ENCODE assay signal across 18 mouse cellular contexts in the genomic region with DNA sequence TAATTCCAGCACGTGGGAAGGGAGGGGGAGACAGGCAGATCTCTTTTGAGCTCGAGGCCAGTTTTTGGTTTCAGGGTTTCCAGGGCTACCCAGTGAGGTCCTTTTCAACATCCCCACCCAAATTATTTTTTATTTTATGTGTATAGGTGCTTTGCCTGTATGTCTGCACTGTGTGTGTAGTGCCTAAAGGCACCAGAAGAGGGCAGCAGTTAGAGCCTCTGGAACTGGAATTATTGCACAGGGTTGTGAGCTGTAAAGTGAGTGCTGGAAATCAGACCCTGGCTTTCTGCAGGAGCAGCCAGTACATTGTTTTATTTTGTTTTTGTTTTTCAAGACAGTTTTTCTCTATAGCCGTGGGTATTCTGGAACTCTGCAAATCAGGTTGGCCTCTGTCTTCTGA. TPM values are rescaled to one million over a fixed set of nuclear protein-coding genes. Genes with fewer than 3 reads are reported as not detected.
DNase-seq lines count a peak whose midpoint lies in the region; ATAC-seq and TF ChIP-seq lines count a peak whose summit lies in the region.
"Had no signal": no experiment of that assay in that cellular context is flagged by ENCODE, and none has a peak within 500 bp of the region (broad histone marks: within the 10 kb centered on the region; RNA-seq: fewer than 3 reads in every experiment).

No protein-coding gene starts in this region.

- no peak for TF ChIP-seq POLR2A in MEL (IDR thresholded peaks at IDR 0.05; ENCODE audit: control insufficient read depth in 1 of 2, insufficient read depth in 1 of 2, low read depth in 1 of 2, low read length in 2 of 2, poor library complexity in 1 of 2)

- peaks cover 18% of the 10 kb centered on the region for H3K79me2 ChIP-seq in MEL (ENCODE audit: control insufficient read depth, insufficient read depth, low read length, poor library complexity)

- H3K27me3 ChIP-seq in intestine, postnatal 0 days (replicated peaks; ENCODE audit: control insufficient read depth, insufficient read depth, low read length): no peaks in the 10 kb centered on the region
- no peaks in the 10 kb centered on the region for H3K27me3 ChIP-seq in intestine, embryonic 16.5 days (replicated peaks; ENCODE audit: control insufficient read depth, insufficient read depth, low read length)
- no peaks in the 10 kb centered on the region for H3K27me3 ChIP-seq in midbrain, embryonic 11.5 days (ENCODE audit: control insufficient read depth, insufficient read depth, low read length)
- H3K27me3 ChIP-seq in midbrain, embryonic 10.5 days (ENCODE audit: low read depth, poor library complexity, severe bottlenecking): no peaks in the 10 kb centered on the region
- H3K27me3 ChIP-seq in MEL (ENCODE audit: control insufficient read depth in 1 of 2, insufficient read depth in 2 of 2, low read length in 2 of 2): no peaks in the 10 kb centered on the region
- H3K27me3 ChIP-seq in splenic B cell, adult 2 months (ENCODE audit: control insufficient read depth, insufficient read depth, low read length, poor library complexity, severe bottlenecking): no peaks in the 10 kb centered on the region

- H3K36me3 ChIP-seq in intestine, postnatal 0 days (ENCODE audit: control insufficient read depth, insufficient read depth): no peaks in the 10 kb centered on the region
- H3K36me3 ChIP-seq in intestine, embryonic 16.5 days (ENCODE audit: control insufficient read depth, insufficient read depth, low read length): peaks cover 6% of the 10 kb centered on the region
- no peaks in the 10 kb centered on the region for H3K36me3 ChIP-seq in midbrain, embryonic 11.5 days (ENCODE audit: control insufficient read depth, insufficient read depth, low read length)
- H3K36me3 ChIP-seq in midbrain, embryonic 10.5 days: peaks cover 81% of the 10 kb centered on the region
- peaks cover 0 to 10% of the 10 kb centered on the region in 2 experiments; a peak in 2 of 4 replicates for H3K36me3 ChIP-seq in MEL (ENCODE audit: control insufficient read depth in 1 of 2, insufficient read depth in 2 of 2, low read length in 2 of 2)
- H3K36me3 ChIP-seq in splenic B cell, adult 2 months (ENCODE audit: control insufficient read depth, insufficient read depth, low read length, poor library complexity, severe bottlenecking): no peaks in the 10 kb centered on the region

- no peak for TF ChIP-seq RAD21 in MEL (IDR thresholded peaks at IDR 0.05; ENCODE audit: low read depth, low read length)

- H3K27ac ChIP-seq in intestine, postnatal 0 days (ENCODE audit: low read depth, low read length): no peak overlapping the region
- no peak overlapping the region for H3K27ac ChIP-seq in intestine, embryonic 16.5 days (ENCODE audit: low read length)
- H3K27ac ChIP-seq in midbrain, embryonic 11.5 days (ENCODE audit: low read depth, low read length): no peak overlapping the region
- no peak overlapping the region for H3K27ac ChIP-seq in midbrain, embryonic 10.5 days (replicated peaks)
- H3K27ac ChIP-seq in MEL (ENCODE audit: control insufficient read depth, low read depth, low read length): no peak overlapping the region
- H3K27ac ChIP-seq: heart, embryonic 10.5 days had no signal

- no peaks in the 10 kb centered on the region for H3K9me3 ChIP-seq in intestine, postnatal 0 days (ENCODE audit: control insufficient read depth)
- no peaks in the 10 kb centered on the region for H3K9me3 ChIP-seq in intestine, embryonic 16.5 days (ENCODE audit: control insufficient read depth, low read length)
- H3K9me3 ChIP-seq in midbrain, embryonic 11.5 days (ENCODE audit: control insufficient read depth, low read length): no peaks in the 10 kb centered on the region
- peaks cover 7% of the 10 kb centered on the region; the same call in 1 of the 2 replicates for H3K9me3 ChIP-seq in midbrain, embryonic 10.5 days (replicated peaks)
- no peaks in the 10 kb centered on the region for H3K9me3 ChIP-seq in MEL (replicated peaks; ENCODE audit: insufficient read depth, low read length)
- H3K9me3 ChIP-seq: heart, embryonic 10.5 days had no signal

- no peak overlapping the region for H3K4me2 ChIP-seq in intestine, postnatal 0 days (replicated peaks; ENCODE audit: low read depth)
- H3K4me2 ChIP-seq in intestine, embryonic 16.5 days (ENCODE audit: low read depth, low read length): no peak overlapping the region
- no peak overlapping the region for H3K4me2 ChIP-seq in midbrain, embryonic 11.5 days

- H3K4me3 ChIP-seq in intestine, postnatal 0 days (ENCODE audit: low read depth, low read length): no peak overlapping the region
- H3K4me3 ChIP-seq in intestine, embryonic 16.5 days (ENCODE audit: low read length): no peak overlapping the region
- no peak overlapping the region for H3K4me3 ChIP-seq in midbrain, embryonic 11.5 days (ENCODE audit: low read depth, low read length)
- H3K4me3 ChIP-seq in midbrain, embryonic 10.5 days: no peak overlapping the region
- H3K4me3 ChIP-seq in MEL (ENCODE audit: control insufficient read depth in 1 of 2, insufficient read depth in 1 of 2, low read depth in 2 of 2, low read length in 2 of 2): no peak overlapping the region
- H3K4me3 ChIP-seq: heart, embryonic 10.5 days; myocyte had no signal

- DNase-seq in midbrain, embryonic 11.5 days (ENCODE audit: low spot score, missing footprints): peak; percentile 56
- DNase-seq in midbrain, embryonic 10.5 days (ENCODE audit: low spot score): no peak
- peak; percentile 53 for DNase-seq in MEL (ENCODE audit: low read depth, low spot score)
- DNase-seq in splenic B cell, adult 2 months (ENCODE audit: low read depth, low spot score): peak; percentile 29
- no peak for DNase-seq in gastrocnemius, postnatal 25 days
- no peak for DNase-seq in heart, postnatal 10 days
- DNase-seq: adrenal gland, adult 8-10 months; cerebellum, adult 2 months; kidney, postnatal 10 days; layer of hippocampus, adult 9-11 months; liver; lung, postnatal 14 days had no signal

- WGBS in intestine, postnatal 0 days: 98% methylated on average over 3 of the region's 3 CpGs
- over 99% methylated on average over 3 of the region's 3 CpGs for WGBS in intestine, embryonic 16.5 days
- 96% methylated on average over 3 of the region's 3 CpGs for WGBS in midbrain, embryonic 11.5 days
- WGBS in midbrain, embryonic 10.5 days: over 99% methylated on average over 3 of the region's 3 CpGs

- TF ChIP-seq EP300 in MEL (IDR thresholded peaks at IDR 0.05; ENCODE audit: low read depth in 1 of 2, low read length in 2 of 2): no peak

- H3K4me1 ChIP-seq in intestine, postnatal 0 days (replicated peaks; ENCODE audit: control insufficient read depth, insufficient read depth, low read length): 0 out of 2 replicates have a peak, but pooled peaks cover 3% of the 10 kb centered on the region
- H3K4me1 ChIP-seq in intestine, embryonic 16.5 days (ENCODE audit: control insufficient read depth, insufficient read depth, low read length): peaks cover 18% of the 10 kb centered on the region; the same call in 1 of the 2 replicates
- H3K4me1 ChIP-seq in midbrain, embryonic 11.5 days (ENCODE audit: control insufficient read depth, insufficient read depth, low read length): no peaks in the 10 kb centered on the region; the same call in 1 of the 2 replicates
- peaks cover 22% of the 10 kb centered on the region for H3K4me1 ChIP-seq in midbrain, embryonic 10.5 days
- no peaks in the 10 kb centered on the region for H3K4me1 ChIP-seq in MEL (ENCODE audit: control insufficient read depth in 1 of 2, insufficient read depth in 2 of 2, low read length in 2 of 2)

- no peak overlapping the region for H3K9ac ChIP-seq in intestine, postnatal 0 days (ENCODE audit: low read depth, low read length)
- no peak overlapping the region for H3K9ac ChIP-seq in intestine, embryonic 16.5 days (ENCODE audit: low read depth, low read length)
- H3K9ac ChIP-seq in midbrain, embryonic 11.5 days (ENCODE audit: low read length): no peak overlapping the region
- no peak overlapping the region for H3K9ac ChIP-seq in MEL (ENCODE audit: control insufficient read depth, low read depth, low read length, poor library complexity, severe bottlenecking)

- intact Hi-C loops in heart, postnatal 10 days (cut with DNase I): no loop called here

- ATAC-seq in intestine, postnatal 0 days: no peak
- no peak for ATAC-seq in intestine, embryonic 16.5 days
- no peak for ATAC-seq in midbrain, embryonic 11.5 days (ENCODE audit: low FRiP score)
- ATAC-seq: forebrain, embryonic 14.5 days; inflammation-experienced regulatory T-cells, adult 6 months had no signal

- peak; percentile 56 for TF ChIP-seq CTCF in intestine, postnatal 0 days (IDR thresholded peaks at IDR 0.05; ENCODE audit: low read depth)
- peak; percentile 45 to 55 (median 53) for TF ChIP-seq CTCF in MEL (IDR thresholded peaks at IDR 0.05 in 2 of 3, conservative IDR thresholded peaks at IDR 0.05 in 1 of 3; ENCODE audit: control insufficient read depth in 1 of 3, insufficient read depth in 1 of 3, low read depth in 2 of 3, low read length in 3 of 3, poor library complexity in 1 of 3, severe bottlenecking in 1 of 3)

RNA-seq across cellular contexts. Expression of a gene that starts 9.2 kb away (rescaled TPM):
- 12.6 and 13.6 TPM in 2 replicates for polyA plus RNA-seq in intestine, postnatal 0 days (2015; fragmentation: Nextera tagmentation; extraction: Ambion mirVana)
- 28.2 and 29.6 TPM in 2 replicates for polyA plus RNA-seq in intestine, embryonic 16.5 days (2015; fragmentation: Nextera tagmentation; extraction: Ambion mirVana)
- polyA plus RNA-seq in midbrain, embryonic 11.5 days (2014; fragmentation: Nextera tagmentation; extraction: Ambion mirVana): 24.9 and 29.4 TPM in 2 replicates
- 40.0 and 48.9 TPM in 2 replicates for polyA plus RNA-seq in midbrain, embryonic 10.5 days (2016; fragmentation: Nextera tagmentation; extraction: Ambion mirVana)
- 18.2 and 23.3 TPM in 2 replicates for total RNA-seq in MEL (2012; rRNA removed)
- polyA plus RNA-seq in MEL (2012; ENCODE audit: insufficient read depth in 1 of 2, insufficient read length in 2 of 2, low read depth in 1 of 2, low replicate concordance in 2 of 2, missing spikeins in 1 of 2): 10 to 100 TPM in 1 of 2 experiments, not detected in 1; 31.1 TPM
- total RNA-seq in gastrocnemius, postnatal 25 days (2021): 10 to 100 TPM; 13.8 to 14.6 TPM
- total RNA-seq in heart, postnatal 10 days (2021): 10 to 100 TPM; 33.3 to 34.3 TPM

RNA-seq across cellular contexts. Expression of a gene that starts 31.4 kb away (rescaled TPM):
- 12.2 and 13.1 TPM in 2 replicates for polyA plus RNA-seq in intestine, postnatal 0 days (2015; fragmentation: Nextera tagmentation; extraction: Ambion mirVana)
- 14.8 and 19.7 TPM in 2 replicates for polyA plus RNA-seq in intestine, embryonic 16.5 days (2015; fragmentation: Nextera tagmentation; extraction: Ambion mirVana)
- polyA plus RNA-seq in midbrain, embryonic 11.5 days (2014; fragmentation: Nextera tagmentation; extraction: Ambion mirVana): 8.0 and 10.7 TPM in 2 replicates
- polyA plus RNA-seq in midbrain, embryonic 10.5 days (2016; fragmentation: Nextera tagmentation; extraction: Ambion mirVana): 5.9 and 7.8 TPM in 2 replicates
- not detected in 2 replicates for total RNA-seq in MEL (2012; rRNA removed)
- polyA plus RNA-seq in MEL (2012; ENCODE audit: insufficient read depth in 1 of 2, insufficient read length in 2 of 2, low read depth in 1 of 2, low replicate concordance in 2 of 2, missing spikeins in 1 of 2): not detected
- 1 to 10 TPM in 1 of 2 experiments, under 1 TPM in 1; 0.87 to 1.1 TPM for total RNA-seq in gastrocnemius, postnatal 25 days (2021)
- 1 to 10 TPM; 1.6 to 2.3 TPM for total RNA-seq in heart, postnatal 10 days (2021)
- polyA plus RNA-seq: inflammation-experienced regulatory T-cells, adult 6 months had no signal

RNA-seq across cellular contexts. Expression of a gene that starts 50.5 kb away (rescaled TPM):
- polyA plus RNA-seq in intestine, postnatal 0 days (2015; fragmentation: Nextera tagmentation; extraction: Ambion mirVana): 436 and 450 TPM in 2 replicates
- 1,018 and 1,133 TPM in 2 replicates for polyA plus RNA-seq in intestine, embryonic 16.5 days (2015; fragmentation: Nextera tagmentation; extraction: Ambion mirVana)
- polyA plus RNA-seq in midbrain, embryonic 11.5 days (2014; fragmentation: Nextera tagmentation; extraction: Ambion mirVana): 1,032 and 1,053 TPM in 2 replicates
- 866 and 996 TPM in 2 replicates for polyA plus RNA-seq in midbrain, embryonic 10.5 days (2016; fragmentation: Nextera tagmentation; extraction: Ambion mirVana)
- total RNA-seq in MEL (2012; rRNA removed): 1,686 and 1,722 TPM in 2 replicates
- polyA plus RNA-seq in MEL (2012; ENCODE audit: insufficient read depth in 1 of 2, insufficient read length in 2 of 2, low read depth in 1 of 2, low replicate concordance in 2 of 2, missing spikeins in 1 of 2): 1,000 to 10,000 TPM in 1 of 2 experiments, 100 to 1,000 TPM in 1; 543 to 1,096 TPM
- total RNA-seq in gastrocnemius, postnatal 25 days (2021): 10 to 100 TPM; 48.4 to 80.1 TPM
- 100 to 1,000 TPM; 486 to 496 TPM for total RNA-seq in heart, postnatal 10 days (2021)

RNA-seq across cellular contexts. Expression of a gene that starts 51.0 kb away (rescaled TPM):
- polyA plus RNA-seq in intestine, postnatal 0 days (2015; fragmentation: Nextera tagmentation; extraction: Ambion mirVana): 6.8 and 10.4 TPM in 2 replicates
- 15.2 and 16.0 TPM in 2 replicates for polyA plus RNA-seq in intestine, embryonic 16.5 days (2015; fragmentation: Nextera tagmentation; extraction: Ambion mirVana)
- polyA plus RNA-seq in midbrain, embryonic 11.5 days (2014; fragmentation: Nextera tagmentation; extraction: Ambion mirVana): 6.2 and 7.4 TPM in 2 replicates
- polyA plus RNA-seq in midbrain, embryonic 10.5 days (2016; fragmentation: Nextera tagmentation; extraction: Ambion mirVana): 7.3 and 7.7 TPM in 2 replicates
- 93.7 and 105 TPM in 2 replicates for total RNA-seq in MEL (2012; rRNA removed)
- polyA plus RNA-seq in MEL (2012; ENCODE audit: insufficient read depth in 1 of 2, insufficient read length in 2 of 2, low read depth in 1 of 2, low replicate concordance in 2 of 2, missing spikeins in 1 of 2): 100 to 1,000 TPM in 1 of 2 experiments, not detected in 1; 115 TPM
- total RNA-seq in gastrocnemius, postnatal 25 days (2021): 10 to 100 TPM; 34.6 to 37.7 TPM
- total RNA-seq in heart, postnatal 10 days (2021): 10 to 100 TPM; 84.9 to 86.7 TPM

Comparison
In these comparisons a context has a peak if more than half of its experiments do, and no peak if none do; other contexts are left out.
1. DNase-seq: peak in midbrain, embryonic 11.5 days (single experiment), MEL (single experiment) and splenic B cell, adult 2 months (single experiment); none in midbrain, embryonic 10.5 days (single experiment), gastrocnemius, postnatal 25 days (single experiment) and heart, postnatal 10 days (0 of 2).